Mouse (Mus musculus) left cerebral cortex, adult 8-10 months (tissue): ENCODE data around the gene Calm1. TPM values are rescaled to one million over a fixed set of nuclear protein-coding genes. Genes with fewer than 3 reads are reported as not detected.
A peak's percentile ranks its signal among the peaks of the same experiment; 100 is the strongest.
"Not testable (repeated sequence)": the region's sequence is repeated elsewhere in the genome, so short reads cannot be mapped to it uniquely, and the experiment has no call there.

Source experiments
- DNase-seq, 2 experiments: peaks; one replicate each; pipeline ENCODE4 v3.0.0; 2022; ENCODE audit warnings: low spot score in 2 of 2
- total RNA-seq, 4 experiments: library from RNA; stranded (reverse); gene quantifications; 2 replicates each; pipeline ENCODE4 v1.2.4; 2022

Calm1 gene
- total RNA-seq, 4 experiments from 2014 or later: 2,052 to 2,216 (median 2,103) TPM

DNA sequence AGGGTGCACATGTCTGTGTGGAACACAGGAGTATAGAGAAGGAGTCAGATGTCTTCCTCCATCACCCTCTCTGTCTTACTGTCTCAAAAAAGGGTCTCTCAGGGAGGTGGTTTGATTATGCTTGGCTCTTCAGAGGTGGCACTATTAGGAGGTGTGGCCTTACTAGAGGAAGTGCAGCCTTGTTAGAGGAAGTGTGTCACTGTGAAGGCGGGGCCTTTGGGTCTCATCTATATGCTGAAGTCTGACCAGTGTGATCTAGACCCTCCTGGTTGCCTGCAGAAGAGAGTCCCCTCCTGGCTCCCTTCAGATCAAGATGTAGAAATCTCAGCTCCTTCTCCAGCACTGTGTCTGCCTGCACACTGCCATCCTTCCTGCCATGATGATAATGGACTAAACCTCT, 5.1 kb upstream of the Calm1 start:
- DNase-seq: no peak

DNA sequence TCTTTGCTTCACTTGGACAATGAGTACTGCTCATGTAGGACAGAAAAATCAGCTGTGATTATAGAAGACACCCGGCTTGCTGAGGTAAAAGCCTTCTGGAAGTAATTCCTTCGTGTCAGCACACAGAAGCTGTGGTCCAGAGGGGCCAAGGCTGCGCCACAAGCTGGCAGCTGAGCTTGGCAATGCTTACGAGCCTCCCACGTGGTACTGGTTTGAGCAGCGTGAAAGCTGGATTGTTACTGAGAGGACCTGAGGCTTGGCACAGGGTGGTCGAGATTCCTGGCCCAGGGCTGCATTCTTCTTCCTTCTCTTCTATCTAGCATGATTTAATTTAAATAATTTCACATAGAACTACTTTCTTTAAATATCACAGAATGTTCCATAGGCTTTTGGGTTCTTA, 2.4 kb upstream of the Calm1 start:
- DNase-seq: no peak

DNA sequence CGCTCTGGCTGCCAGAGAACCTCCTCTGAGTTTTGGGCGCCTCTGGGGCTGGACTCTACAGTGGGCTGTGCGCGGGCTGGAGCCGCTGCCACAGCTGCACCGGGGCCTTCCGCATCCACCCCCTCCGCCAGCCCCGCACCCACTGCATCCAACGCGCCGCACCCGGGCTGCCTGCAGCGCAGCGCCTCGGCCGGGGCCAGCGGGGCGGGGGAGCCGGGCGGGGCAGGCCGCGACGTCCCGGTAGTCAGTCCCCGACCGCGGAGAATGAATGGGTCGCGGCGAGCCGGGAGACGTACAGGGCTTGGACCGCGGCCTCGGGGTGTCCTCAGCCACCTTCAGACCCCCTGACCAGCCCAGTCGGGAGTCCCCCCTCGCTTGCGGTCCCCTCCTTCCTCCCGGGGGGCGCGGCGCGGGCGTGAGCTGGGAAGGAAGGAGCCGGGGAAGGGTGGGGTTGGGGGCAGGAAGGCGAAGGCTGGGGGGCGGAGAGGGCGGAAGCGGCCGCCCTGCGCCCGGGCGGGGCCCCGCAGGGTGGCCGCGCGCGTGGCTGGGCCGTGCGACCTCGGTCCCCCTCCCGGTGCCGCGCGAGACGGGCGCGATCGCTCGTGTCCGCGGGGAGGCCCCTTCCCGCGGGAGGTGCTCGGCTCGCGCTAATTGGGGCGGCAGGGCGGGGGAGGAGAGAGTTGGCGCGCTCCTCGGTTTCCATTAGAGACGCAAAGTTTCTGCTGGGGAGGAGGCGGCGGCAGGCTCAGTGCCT, 833 bp downstream of the Calm1 start:
- peak; percentile 48 to 66 for DNase-seq

DNA sequence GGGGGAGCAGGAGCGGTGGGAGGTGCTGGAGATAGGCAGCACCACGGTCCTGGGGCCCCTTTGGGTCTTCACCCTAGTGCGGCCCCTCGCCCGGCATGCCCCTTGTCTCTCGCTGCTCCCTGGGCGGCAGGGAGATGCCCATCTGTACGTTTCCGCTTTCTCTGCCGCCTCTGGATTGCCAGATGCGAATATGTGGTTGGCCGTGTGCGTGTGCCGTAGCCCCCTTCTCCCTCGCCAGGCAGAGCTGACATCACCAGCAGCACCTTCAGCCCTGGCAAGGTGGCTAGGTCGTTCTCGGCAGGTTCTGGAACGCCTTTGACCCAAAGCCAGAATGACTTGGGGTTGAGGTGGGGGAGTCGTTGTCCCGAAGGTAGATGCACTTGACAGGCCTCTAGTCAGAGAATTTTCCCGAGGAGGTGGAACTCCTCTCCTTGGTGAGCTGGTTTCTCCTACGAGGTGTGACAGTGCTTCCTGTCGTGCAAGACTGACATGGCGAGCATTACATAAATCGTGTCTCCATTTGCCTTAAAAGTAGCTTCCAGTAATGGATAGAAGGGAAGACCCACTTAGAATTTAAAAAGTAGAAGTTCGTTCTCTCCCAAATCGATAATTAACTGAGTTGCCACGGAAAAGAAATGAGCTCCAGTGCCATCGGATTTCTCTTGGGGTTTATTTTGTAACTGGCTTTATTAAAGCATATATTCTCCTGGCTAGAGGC, 1.6 kb downstream of the Calm1 start:
- DNase-seq: peak in 1 of 2 experiments; percentile 61

DNA sequence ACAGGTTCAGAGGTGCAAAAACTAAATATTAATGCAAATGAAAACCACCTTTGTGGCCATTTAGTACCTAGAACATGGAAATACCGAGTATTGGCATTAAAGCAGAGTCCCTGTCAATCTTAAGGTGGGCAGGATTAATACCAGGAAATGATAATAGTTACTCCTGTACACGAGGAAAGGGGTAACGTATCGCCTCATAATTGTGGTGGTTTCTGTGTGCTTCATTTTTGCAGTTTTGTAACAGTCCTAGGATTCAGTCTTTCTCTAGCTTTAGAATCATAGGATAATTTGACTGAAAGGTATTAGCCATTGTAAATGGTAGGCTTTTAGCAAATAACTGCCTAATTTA, 2.1 kb downstream of the Calm1 start:
- DNase-seq: no peak

DNA sequence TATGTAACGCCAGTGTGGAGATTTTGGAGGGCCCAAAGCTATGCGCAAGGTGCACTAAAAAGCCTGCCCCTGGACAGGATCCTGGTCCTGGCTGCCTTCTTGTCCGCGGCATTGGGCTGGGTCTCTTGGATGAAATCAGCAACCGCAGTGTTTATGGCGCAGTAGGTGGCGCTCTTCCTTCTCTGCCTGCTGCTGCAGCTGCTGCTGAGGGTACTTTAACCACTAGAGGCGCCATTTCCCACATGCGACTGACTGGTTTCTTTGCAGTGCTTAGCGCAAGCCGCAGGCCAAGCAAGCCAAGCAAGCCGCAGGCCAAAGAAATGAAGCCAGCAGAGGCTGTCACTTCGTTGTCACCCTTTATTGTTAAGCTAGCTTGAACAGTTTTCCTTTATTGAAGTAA, 2.6 kb downstream of the Calm1 start:
- peak; percentile 76 to 89 for DNase-seq

DNA sequence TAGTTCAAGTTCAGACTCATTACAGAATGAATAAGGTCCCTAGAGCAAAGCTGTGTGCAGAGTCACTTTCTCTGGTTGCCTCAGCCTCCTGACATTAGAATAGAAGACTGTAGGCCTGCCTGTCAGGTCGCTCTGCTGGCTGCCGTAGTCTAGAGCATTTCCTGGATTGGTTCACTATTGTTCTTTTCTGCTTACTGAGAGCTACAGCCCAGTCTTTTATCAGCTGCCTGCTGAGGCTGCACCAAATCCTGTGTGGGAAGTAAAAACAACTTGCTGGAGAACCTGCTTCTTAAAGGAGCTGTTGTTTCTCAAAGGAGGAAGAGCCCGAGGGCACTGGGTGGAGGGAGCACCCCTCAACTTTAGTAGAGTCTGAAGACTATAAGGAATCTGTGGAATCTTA, 4.5 kb downstream of the Calm1 start:
- DNase-seq: no peak

DNA sequence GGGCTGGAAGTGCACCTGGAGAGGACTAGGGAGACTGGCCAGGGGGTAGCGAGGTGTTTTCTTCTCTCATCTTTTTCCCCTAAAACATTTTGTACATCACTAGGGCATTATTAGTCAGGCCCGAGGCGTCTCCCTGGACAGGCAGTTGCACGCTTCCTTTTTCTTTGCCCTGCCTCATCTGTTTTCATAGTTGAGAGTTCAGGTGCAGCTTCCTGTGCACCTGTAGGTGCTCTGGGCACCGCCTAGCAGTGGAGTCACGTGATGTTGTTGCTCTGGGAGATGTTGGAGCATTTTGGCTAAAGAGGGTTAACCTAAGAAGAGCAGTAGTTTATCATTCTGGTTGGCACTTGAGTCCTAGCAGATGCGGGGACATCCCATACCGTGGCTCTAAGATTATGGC, 5.9 kb downstream of the Calm1 start:
- no peak for DNase-seq

DNA sequence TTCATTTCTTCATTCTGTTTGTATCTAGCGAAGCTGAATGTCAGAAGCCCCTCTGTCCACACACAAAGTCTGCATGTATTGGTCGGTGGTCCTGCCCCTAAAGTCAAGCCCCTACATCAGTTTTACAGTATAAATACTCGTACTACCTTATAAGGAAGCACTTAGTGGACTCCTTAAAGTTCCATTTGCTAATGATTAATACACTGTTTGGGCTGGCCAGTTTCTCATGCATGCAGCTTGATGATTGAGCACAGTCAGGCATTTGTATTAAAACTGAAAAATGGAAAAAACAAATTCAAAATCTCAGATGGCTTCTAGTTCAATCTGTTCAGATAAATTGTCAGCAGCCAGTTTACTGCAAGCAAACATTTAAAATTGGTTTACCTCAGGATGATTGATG, 7.3 kb downstream of the Calm1 start:
- DNase-seq: no peak

DNA sequence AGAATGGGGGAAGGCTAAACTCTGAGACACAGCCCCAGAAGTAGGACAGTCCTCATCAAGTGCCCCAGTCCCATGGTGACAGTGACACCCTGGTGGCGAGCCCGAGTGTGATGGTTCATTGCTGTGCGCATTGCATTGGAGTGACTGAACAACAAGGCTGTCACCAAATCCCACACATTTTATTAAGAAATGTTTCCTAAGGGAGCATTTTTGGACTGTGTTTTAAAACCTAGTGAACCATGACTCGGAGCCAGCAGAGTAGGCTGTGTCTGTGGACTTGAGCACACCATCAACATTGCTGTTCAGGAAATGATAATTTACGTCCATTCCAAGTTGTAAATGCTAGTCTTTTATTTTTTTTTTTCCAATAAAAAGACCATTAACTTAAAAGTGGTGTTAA, 7.7 kb downstream of the Calm1 start:
- no peak for DNase-seq

DNA sequence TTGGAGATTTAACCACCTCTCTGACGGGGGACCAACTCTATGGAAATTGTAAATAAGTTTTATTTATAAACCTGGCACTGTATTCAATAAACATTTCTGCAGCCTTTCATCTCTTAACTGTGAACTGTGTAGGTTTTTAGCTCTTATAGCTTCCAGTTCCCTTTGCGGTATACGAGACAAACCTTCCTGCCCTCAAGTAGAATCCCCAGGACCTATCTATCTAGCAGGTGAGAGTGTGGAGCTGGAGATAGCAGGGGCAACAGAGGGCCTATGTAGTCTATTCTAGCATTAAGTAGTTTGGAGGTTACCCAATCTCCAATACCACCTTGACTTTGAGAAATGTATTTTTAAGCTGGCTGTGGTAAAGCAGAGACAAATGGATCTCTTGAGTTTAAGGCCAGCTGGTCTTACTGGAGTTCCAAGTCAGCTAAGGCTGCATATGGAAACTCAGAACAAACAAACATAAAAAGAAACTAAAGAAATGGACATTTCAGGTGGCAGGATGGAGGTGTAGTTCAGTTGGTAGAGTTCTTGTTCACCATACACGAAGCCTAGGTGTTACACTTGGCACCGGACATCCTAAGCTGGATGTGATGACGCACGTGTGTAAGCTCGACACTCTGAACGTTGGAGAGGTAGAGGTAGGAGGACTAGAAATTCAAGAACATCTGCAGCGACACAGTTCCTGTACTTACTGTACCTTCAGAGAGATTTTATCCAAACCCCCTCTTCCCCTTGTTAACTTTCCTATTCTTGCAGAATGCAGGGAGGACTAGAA, 10.7 kb downstream of the Calm1 start:
- no peak for DNase-seq

DNA sequence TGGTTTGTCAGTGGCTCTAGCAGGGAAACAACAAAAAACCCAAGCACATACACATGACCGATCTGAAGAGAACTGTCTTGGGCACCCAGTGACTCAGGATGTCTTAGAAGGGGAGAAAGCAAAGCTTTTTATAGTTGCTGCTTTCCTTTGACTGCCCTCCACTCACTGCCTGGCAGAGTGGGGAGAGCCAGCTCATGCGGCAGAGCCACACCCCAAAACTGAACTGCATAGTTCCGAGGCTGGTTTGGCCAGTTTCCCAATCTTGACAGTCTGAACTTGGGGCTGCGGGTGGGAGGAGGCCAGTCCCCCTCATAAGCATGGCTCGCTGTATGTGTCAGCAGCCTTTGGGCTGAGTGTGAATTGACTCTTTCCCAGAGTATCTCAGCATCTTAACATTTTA, 11.7 kb downstream of the Calm1 start:
- DNase-seq: no peak

DNA sequence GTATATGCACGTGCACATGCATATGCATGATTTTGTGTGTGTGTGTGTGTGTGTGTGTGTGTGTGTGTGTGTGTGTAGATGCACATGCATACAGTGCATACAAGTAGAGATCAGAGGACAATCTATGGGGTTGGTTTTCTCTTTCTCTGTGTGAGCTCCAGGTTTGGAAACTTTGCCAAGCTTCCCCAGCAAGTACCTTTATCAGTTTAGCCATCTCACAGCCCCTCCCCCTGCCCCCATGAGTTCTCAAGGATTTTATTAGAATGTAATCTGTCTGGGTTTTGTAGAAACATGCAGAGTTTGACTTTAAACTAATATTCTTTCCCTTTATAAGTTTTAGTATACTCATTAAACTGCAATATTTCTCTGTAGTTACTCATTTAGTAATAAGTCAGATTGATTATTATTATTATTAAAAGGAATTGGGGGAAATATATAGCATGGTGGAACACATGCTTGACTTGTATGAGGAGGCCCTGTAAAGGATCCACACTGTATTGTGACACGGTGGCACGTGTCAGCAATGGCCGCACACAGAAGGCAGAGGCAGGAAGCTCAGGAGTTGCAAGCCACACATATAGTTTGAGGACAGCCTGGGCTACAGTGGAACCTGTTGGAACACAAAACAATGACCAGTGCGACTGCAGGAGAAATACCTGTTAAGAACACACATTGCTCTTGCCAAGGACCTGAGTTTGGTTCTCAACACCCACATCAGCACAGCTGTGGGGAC, 12.4 kb downstream of the Calm1 start:
- no peak for DNase-seq

DNA sequence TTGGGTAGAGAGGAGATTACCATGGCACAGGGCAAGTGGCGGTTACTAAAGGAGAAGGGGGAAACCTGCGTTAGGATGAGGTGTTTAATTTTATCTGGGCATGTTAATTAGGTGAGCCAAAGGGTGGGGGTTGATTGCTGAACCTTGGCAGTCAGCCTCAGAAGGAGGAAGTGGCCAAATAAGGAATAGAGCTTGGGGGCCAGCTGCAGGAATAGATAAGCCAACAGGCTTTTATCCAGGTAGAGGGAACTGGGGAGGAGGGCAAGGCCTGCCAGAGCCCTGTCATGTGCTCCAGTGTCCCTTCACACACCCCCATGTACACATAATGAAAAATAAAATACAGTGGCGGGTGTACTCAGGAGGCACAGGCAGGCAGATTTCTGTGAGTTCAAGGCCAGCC, 13.2 kb downstream of the Calm1 start:
- no peak for DNase-seq

DNA sequence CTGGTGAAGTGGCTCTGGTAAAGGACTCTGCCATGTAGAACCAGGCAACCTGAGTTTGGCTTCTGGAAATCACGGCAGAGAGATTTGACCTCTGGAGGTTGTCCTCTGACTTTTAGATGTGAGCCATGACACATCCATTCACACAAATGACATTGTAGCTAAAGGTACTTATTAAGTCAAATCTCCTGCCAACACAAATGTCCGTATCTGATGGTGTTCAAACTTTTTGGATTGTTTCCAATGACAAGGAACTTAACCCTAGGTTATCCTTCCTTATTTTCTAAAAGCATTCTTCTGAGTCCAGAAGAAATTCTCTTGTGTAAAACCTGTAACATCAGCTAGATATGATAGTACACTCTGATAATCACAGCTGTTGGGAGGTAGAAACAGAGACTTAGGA, 13.9 kb downstream of the Calm1 start:
- no peak for DNase-seq

DNA sequence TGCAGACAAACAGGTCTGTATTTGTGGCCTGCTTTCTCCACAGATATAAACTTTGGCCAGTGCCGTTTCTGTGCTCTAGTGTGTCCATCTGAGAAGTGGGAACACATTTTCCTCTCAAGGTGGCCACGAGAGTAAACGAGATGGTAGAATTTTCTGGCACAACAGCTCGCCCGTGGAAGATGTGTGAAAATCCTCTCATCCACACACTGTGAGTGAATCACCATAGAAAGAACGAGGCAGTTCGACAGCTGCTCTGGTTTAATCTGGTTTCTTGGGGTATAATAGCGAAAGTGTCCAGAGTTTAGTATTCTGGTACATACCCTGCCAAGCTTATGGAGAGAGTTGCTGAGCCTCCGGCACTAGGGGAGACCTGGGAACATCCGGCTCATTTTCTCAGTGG, 14.9 kb downstream of the Calm1 start:
- DNase-seq: peak in 1 of 2 experiments; percentile 57

DNA sequence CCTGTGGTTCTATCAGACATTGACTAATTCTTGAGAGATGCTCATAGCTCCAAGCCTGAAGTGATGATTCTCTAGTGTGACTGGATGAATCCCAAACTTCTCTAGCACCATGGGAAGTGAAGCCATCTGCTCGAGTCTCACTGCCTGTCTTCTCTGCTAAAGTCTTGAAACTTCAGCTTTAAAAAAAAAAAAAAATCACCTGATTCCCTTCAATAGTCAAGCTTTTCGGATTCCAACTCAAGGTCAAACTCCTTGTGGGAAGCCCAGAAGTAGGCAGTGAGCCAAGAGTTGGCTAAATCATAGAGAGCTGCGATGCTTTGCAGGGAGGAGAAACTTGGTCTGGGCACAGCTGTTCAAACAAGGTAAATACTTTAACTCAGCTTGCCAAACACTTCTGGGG, 15.5 kb downstream of the Calm1 start:
- DNase-seq: no peak

DNA sequence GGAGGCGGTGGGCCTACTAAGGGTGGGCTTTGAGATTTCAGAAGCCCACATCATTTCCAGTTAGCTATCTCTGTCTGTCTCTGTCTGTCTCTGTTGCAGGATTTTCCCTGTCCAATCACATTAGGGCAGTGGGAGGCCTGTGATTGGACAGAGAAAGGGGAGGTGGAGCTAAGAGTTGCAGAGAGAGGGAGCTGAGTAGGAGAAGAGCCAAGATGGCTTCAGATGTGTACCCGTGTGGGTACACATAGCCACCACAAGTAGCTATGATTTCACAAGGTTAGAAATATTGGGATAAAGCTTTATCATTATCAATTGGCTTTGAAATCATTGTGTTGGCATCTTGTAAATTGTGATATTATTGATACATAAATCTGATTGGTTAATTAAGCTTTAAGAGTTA, 17.9 kb downstream of the Calm1 start:
- DNase-seq: not testable (repeated sequence)

DNA sequence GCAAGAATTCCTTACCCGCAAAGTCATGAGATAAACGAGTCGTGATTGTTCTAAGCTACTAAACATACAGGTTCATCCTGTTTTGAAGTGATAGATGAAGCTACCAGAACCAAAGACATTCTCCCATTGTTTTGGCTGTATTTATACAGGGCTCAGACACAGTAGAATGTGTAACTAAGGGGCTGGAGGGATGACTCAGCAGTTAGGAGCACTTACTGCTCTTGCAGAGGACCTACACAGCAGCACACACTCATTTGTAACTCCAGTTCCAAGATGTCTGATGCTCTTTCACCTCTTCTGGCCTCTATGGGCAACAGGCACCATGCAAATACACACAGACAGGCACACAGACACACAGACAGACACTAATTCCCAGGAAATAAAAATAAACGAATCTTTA, 20.8 kb downstream of the Calm1 start:
- DNase-seq: no peak

DNA sequence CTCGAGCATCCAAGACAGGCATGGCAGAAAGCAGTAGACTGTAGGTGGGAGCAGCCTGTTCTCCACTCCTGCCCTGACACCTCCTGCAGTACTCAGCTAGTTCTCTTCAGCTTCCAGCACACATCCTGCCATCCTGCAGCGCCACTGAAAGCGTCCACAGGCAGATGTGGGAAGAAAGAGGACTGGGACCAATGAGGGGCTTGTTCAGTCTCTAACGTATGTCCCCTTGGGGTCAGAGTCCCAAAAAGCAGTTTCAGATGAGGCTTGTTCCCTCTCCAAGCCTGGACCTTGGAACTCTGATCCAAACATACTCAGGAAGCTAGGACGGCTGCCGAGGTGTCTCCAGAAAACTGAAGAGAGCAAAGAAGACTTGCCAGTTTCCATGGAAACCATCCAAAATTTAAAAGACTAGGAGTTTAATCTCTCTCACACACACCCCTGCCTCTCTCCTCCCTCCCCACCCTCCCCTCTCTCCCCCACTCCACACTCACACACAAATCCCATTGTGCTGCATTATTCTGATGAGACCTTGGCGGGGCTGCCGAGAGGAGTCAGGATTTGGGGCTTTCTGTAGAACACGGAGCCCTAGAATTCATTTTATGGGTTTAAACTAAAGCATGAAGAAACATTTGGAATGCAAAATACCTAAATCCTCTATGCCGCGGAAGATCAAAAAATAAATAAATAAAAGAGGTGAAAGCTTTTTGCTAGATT, 22.5 kb downstream of the Calm1 start:
- DNase-seq: peak in 1 of 2 experiments; percentile 63
